Mouse (Mus musculus) thymus, postnatal 25 days (tissue): ENCODE data around the gene Drc3.
A peak's percentile ranks its signal among the peaks of the same experiment; 100 is the strongest.

Source experiments
- DNase-seq: peaks from one replicate; pipeline ENCODE4 v3.0.0; 2022

Gene Drc3

DNA sequence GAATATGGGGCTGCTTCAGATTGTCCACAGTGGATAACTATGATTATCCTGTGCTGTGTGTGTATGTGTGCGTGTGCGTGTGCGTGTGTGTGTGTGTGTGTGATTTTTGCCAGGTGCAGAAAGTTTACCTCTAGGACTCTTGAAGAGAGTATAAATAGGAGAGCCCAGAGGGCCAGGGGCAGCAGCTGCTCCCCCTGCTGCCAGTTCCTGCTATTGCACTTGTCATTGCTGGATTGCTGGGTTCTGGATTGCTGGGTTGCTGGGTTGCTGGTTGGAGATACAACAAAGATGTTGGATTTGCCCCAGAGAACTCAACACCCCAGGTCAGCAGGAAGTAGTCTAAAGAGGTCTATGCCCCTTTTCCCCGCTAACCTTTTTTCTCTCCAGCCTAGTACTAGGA is 14.8 kb upstream of the Drc3 start:
- peak; percentile 77 for DNase-seq

DNA sequence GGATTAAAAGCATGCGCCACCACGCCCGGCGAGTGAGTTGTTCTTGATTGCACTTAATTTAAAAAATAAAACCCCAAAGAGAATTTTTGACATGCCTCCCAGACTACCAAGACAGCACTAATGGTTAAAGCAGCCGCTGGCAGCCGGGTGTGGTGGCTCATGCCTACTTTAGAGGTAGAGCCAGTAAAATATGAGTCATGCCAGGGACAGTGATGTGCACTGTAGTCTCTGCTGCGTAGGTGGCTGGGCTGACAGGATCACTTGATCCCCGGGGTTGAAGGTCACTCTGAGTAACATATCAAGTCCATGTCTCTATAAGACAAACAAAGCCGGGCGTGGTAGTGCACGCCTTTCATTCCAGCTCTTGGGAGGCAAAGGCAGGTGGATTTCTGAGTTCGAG is 13.8 kb upstream of the Drc3 start:
- DNase-seq: no peak

GRCm38 (mm10) chr11:60345868-60346267 is 7.3 kb upstream of the Drc3 start:
- no peak for DNase-seq

DNA sequence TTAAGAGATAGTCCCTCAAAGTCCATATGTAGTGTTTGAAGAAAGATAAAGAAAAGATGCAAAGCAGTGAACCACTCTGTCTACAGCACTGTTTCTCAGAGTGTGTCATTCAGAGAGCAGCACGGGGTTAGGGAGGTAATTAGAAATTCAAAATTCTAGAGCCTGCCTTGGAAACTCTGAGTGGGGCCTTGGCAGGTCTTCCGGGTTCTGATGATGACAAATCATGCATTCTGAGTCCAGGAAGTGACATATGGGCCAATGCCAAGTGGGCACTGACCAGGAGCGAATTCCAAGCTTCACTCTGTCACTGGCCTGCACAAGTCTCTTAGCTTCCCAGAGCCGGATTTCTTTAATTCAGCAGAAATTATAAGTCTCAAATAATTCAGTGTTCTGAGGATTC is 6.6 kb upstream of the Drc3 start:
- no peak for DNase-seq

DNA sequence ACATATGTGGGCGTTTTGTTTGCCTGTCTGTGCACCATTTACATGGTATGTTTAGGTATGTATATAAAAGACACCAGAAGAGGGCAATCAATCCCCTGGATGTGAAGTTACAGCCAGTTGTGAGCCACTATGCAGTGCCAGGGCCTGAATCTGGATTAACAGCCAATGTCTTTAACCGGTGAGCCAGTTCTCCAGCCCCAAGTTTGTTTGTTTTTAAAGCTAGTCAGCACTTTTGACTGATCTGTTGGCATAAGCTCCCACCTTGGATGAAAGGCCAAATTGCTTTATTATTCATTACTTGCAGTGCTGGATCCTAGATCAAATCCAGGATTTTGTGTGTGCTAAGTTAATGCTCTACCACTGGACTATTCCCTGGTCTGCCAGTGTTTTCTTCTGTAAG is 1.7 kb upstream of the Drc3 start:
- DNase-seq: no peak

DNA sequence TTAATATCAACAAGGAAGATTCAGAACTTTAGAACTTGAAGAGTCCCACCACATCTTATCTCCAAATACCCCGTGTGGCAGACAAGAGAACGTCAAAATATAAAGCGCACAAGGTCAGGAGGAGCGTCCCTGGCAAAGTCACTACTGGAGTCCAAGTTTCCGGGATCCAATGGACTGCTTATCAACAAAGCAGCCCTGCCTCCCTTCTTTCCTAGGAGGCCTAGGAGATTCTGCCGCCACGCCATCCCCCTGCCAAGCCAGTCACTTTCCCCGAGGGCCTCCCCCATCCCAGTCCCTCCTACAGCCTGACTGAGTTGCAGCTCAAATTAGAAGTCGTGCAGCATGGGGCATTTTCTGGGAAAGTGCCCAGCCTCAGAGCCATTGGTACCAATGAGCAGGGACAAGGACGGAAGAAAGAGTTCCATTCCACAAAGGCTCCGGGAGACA is 1.2 kb upstream of the Drc3 start:
- no peak for DNase-seq

DNA sequence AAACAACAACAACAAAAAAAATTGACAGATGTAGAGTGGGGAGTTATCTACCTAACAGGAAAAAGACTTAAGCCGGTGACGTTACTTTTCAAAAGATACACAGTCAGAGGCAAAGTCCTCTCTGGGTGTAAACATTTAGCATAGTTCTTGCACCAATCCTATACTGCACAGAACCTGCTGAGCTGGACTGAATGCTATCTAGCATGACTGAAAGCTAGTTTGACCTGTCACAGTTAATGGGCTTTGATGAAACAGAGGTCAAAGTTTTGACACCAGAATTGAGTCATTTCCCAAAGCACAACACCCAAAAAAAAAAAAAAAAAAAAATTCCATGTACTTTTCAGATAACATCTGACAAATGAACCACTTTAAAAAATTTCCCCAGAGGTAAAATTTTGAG is 2.8 kb downstream of the Drc3 start:
- no peak for DNase-seq

DNA sequence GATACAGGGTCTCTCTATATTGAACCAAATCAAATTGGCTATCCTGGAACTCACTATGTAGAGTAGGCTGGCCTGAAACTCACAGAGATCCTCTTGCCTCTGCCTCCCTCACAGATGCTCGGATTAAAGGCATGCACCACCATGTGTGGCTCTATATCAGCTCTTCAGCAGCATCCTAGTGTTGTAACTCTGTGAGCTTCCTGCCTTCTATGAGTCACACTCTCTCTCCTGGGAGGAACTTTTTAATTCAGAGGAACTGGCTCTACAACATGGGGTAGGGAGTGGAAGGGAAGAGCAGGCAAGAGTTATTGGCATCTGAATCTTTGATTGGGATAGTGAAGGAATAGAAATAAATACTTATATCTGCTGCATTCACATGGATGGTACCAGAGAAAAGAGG is 4.0 kb downstream of the Drc3 start:
- no peak for DNase-seq

GRCm38 (mm10) chr11:60358548-60358947 is 5.4 kb downstream of the Drc3 start:
- DNase-seq: no peak

DNA sequence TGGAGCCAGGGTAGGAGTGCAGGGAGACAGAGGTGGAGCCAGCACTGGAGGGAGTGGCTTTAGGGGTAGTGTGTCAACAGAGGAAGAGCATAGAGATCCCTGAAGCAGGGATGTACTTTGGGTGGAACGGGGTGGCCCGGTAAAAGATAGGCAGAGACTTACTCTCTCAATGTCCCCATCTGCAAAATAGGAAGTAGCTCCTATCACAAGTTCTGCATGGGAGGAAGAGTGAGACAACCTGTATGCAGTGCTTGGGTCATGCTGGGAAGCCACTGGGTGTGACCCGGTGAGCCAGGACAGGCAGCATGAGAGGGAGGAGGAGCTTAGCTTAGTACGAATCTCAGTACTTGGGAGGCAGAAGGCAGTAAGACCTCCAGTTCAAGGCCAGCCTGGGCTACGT is 6.0 kb downstream of the Drc3 start:
- DNase-seq: no peak

DNA sequence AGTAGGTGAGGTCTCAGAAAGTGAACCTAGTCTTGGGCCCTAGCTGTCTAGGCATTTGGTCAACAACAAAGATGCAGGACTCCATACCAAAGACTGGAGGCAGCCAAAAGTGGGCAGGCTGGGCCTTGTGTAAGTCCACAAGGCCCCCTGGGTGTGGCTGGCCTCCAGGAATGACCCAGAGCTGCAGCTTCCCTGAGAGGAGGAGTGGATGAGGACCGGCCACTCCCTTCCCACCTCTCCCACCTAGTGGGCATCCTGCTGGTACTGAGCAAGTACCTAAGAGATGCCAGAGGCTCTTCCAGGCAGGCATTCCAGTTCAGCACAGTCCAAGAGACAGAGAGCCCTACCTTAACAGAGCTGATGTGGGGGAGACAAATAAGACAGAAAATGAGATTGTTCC is 6.8 kb downstream of the Drc3 start:
- no peak for DNase-seq

- DNase-seq: no peak
Observed at GRCm38 (mm10) chr11:60360631-60361201, 7.6 kb downstream of the Drc3 start.

- no peak for DNase-seq
Observed at GRCm38 (mm10) chr11:60366239-60367019, 13.3 kb downstream of the Drc3 start.

- no peak for DNase-seq
Observed at GRCm38 (mm10) chr11:60367256-60367655, 14.1 kb downstream of the Drc3 start.

DNA sequence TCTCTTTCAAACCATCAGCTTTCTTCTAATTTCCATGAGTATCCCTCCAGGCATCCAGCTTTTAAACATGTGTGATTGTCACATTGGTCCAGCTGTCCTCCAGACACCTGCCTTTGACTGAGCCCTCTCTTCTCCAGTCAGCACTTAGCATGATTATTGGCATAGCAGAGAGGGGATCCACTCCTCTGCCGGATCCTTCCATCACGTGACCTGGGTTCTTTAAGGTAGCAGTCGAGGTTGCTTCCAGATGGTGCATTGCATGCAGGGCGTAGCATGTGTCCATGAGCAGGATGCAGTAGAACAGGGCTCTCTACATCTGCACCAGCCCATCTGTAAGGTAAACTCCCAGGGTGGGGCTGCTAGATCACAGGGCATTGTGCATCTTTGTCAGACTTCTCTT is 15.8 kb downstream of the Drc3 start:
- DNase-seq: no peak

DNA sequence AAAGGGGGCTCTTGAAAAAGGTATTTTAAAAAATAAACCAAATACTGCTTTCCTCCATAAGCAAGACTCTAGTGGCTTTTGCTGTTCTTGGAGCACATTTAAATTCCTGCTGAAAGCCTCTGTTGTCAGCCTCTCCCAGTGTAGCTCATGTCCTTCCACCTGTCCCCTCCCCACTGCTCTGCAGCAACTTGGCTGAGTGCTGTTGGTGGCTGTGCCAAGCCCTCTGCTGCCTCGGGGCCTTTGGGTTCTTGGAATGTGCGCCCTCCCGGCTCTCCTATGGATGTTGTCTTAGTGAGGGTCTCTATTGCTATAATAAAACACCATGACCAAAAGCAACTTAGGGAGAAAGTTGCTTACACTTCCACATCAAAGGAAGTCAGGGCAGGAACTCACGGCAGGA is 16.3 kb downstream of the Drc3 start:
- DNase-seq: no peak

DNA sequence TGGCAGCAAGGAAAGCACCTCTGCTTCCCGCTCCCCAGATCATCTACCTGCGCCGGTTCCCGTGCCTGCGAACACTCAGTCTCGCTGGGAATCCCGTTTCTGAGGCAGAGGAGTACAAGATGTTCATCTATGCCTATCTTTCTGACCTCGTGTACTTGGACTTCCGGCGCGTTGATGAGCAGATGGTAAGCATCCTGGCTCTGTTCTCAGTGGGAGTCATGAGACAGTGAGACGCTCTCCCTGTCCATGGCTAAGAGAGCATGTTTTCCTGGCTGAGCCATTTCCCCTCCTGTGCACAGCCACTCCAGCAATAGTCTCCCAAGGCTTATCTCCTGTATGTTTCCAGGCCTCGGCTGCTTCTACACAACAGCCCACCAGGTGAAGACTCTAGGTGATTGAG is 17.3 kb downstream of the Drc3 start:
- DNase-seq: no peak

DNA sequence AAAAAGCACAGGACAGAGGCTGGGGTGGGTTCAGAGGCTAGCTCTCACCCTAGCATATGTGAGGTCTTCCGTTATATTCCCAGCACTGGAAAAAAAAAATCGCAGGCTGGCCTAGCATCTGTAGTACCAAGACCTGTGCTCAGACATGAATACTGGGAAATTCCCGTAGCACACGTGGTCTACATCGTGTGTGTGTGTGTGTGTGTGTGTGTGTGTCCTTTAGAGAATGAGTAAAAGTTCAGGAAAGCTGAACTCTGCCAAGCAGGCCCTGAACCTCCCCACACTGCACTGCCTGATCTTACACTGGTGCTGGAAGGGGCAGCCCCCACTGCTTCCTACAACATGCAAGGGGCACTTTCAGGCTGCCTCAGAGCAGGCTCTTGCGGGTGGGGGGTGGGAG is 21.4 kb downstream of the Drc3 start:
- no peak for DNase-seq

DNA sequence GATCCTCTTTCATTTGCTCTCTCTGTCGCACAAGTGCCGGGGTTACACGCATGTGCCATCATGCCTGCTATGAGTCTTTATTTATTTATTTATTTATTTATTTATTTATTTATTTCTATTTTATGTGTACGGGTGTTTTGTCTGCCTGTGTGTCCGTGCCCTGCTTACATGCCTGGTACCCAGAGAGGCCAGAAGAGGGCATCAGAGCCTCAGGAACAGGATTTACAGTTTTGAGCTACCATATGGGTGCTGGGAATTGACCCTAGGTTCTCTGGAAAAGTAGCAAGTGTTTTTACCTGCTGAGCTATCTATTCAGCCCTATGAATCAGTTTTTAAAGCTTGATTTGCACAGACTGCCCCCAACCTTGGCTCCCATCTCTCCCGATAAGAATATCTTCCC is 30.4 kb downstream of the Drc3 start:
- DNase-seq: no peak

DNA sequence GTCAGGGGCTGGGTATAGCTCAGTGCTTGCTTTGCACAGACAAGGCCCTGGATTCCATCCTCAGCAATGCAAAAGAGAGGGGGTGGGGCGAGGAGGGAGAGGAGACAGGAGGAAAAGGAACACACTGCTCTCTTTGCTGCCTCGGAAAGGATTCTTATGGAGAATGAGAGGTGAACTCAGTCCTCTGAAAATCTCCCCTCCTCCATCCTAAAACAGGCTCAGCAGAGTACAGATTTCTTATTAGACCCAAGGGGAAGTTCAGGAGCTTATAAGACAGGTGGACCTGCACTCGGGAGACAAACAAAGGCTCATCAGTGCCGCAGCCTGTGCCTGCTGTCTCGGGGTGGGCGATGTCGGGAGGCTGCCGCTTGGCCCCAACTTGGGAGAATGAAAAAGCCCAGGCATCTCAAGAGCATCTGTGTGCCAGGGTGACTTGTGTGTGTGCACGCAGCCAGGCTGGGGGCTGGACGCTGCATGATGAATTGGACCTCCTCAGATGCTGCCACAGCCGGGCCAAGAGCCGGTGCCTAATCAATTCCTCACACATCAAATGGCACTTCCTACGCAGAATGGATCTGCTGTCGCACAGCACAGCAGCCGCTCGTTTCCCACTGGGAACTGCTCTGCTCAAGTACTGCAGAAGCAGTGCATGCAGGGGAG is 31.8 kb downstream of the Drc3 start:
- DNase-seq: no peak

DNA sequence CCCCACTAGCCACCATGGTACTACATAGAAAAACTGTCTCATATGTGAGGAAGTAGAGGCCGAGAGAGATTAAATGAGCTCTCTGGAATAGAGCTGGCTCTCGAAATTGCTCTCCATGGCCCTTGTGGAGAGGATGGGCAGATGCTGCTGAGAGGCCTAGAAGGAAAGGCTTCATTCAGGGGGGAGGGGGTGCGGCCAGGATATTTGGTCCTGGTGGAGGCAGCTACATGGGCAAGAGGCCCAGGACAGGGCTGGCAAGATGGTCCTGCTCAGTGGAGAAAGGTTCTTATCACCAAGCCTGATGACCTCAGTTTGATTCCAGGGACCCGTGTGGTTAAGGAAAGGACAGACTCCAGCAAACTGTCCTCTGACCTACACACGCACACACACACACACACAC is 32.8 kb downstream of the Drc3 start:
- DNase-seq: no peak

DNA sequence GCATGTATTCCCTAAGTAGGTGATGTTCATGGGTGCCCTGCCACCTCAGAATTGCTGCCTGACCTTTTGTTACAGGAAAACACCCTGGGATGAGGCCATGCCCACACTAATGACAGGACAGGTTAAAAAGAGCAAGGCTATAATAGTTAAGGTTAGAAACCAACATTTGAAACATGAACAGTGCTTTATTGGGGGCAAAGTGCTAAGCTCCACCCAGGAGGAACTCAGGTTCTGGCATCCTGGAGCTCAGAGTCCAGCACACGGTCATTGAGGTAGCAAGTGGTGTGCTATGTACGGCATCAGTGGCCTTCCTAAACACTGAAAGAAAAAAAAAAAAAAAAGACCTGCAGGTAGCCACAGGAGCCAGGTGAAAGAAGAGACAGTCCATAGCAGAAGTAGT is 34.8 kb downstream of the Drc3 start:
- no peak for DNase-seq

DNA sequence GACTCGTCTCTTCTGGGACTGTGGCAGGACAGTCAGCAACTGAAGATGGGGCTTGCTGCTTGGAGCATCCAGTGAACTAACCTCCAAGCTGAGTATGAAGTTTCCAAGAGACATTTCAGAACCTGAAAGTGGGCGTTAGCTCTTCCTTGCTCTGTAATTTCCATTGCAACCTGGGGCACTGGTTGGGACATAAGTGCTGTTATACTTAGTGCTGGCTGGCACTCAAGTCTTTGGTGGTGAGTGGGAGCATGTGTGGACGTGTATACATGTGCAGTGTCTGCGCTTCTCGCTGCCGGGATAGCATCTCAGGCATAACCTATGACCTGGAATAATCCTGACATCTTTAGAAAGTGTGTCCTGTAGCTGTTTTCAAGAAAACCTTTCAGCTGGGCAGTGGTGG is 38.2 kb downstream of the Drc3 start:
- DNase-seq: no peak

DNA sequence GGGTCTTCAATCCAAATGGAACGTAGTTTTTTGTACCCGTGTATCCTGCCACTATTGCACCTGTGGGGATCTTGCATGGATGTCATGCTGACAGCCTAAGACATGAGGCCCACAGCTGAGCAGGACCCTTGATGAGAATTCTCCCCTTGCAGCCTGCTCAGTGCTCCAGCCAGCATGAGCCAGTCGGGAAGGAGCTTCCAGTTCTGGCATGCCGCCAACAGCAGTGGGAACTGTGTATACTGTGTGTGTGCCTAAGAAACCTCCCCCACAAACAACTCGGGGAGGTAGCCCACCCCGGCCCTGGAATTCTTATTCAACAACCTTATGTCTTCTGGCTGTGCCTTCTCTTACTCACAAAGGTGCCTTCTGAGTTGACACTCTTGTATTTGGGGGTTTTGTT is 43.4 kb downstream of the Drc3 start:
- DNase-seq: no peak

- no peak for DNase-seq
Observed at GRCm38 (mm10) chr11:60397172-60397571, 44.0 kb downstream of the Drc3 start.
